In the genomic region with DNA sequence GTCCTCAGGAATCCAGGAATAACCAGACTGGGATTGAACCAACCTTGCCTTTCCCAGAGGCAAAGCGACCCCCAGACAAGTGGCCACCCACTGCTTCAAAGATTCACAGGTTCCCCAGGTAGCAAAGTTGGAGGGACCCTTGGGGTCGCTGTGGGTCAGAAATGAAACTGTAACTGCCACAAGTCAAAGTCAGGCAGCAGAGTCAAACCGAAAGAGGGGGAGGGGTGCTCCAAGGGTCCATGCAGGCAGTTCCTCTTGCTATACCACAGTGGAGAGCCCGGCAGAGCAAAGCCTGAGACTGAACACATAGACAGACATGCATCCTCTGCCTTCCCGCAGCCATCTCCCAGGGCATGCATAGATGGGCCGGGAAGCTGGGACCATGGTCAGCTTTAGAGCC, we compare ENCODE assay signal across 17 mouse cellular contexts.
"Had no signal": no experiment of that assay in that cellular context is flagged by ENCODE, and none has a peak within 500 bp of the region (broad histone marks: within the 10 kb centered on the region; RNA-seq: fewer than 3 reads in every experiment).

No protein-coding gene starts in this region.

- H3K27ac ChIP-seq: neural tube, embryonic 12.5 days; neural tube, embryonic 13.5 days; neural tube, embryonic 15.5 days; stomach, embryonic 15.5 days; stomach, postnatal 0 days had no signal

- H3K9ac ChIP-seq: neural tube, embryonic 12.5 days; neural tube, embryonic 13.5 days; neural tube, embryonic 15.5 days; stomach, embryonic 15.5 days had no signal

- H3K36me3 ChIP-seq: neural tube, embryonic 13.5 days; neural tube, embryonic 15.5 days; stomach, embryonic 15.5 days had no signal

- H3K4me3 ChIP-seq: neural tube, embryonic 12.5 days; neural tube, embryonic 13.5 days; neural tube, embryonic 15.5 days; stomach, embryonic 15.5 days had no signal

- H3K4me1 ChIP-seq: neural tube, embryonic 12.5 days; neural tube, embryonic 13.5 days; neural tube, embryonic 15.5 days; stomach, embryonic 15.5 days had no signal

- H3K4me2 ChIP-seq: neural tube, embryonic 12.5 days; neural tube, embryonic 13.5 days; neural tube, embryonic 15.5 days; stomach, embryonic 15.5 days had no signal

- H3K27me3 ChIP-seq: neural tube, embryonic 12.5 days; neural tube, embryonic 13.5 days; neural tube, embryonic 15.5 days; stomach, embryonic 15.5 days had no signal

- DNase-seq: retina, postnatal 1 day; right cerebral cortex, adult 18-20 months; right cerebral cortex, postnatal 14 days; right cerebral cortex, postnatal 25 days; right cerebral cortex, postnatal 4 days; spleen, adult 18-20 months; thymus, adult 18-20 months; thymus, adult 2 months; thymus, postnatal 14 days; thymus, postnatal 25 days; thymus, postnatal 36 days; thymus, postnatal 4 days had no signal

- H3K9me3 ChIP-seq: stomach, embryonic 15.5 days had no signal
